In the genomic region with DNA sequence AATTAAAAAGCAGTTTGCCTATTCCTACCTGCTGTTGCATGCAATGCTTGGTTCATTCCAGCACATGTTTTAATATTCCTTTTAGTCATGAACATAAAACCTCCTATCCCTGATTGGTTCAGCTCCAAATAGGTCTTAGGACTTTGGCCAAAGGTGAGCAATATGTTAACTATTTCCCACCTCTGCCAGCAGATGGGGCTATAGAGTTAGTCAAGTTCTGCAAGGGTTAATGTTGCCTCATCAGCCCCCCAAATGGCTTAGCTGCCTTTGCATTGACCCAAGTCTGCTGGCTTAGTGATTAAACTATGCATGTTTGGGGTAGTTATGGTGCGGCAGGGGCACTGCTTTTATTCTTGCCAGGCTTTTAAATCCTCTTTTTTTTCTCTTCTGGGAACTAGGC, we compare ENCODE assay signal across 8 mouse cellular contexts.
DNase-seq lines count a peak whose midpoint lies in the region; ATAC-seq and TF ChIP-seq lines count a peak whose summit lies in the region.

No protein-coding gene starts in this region.

- no peaks in the 10 kb centered on the region for H3K9me3 ChIP-seq in stomach, postnatal 0 days (ENCODE audit: control insufficient read depth, low read length)

- peak; percentile 53 for TF ChIP-seq CTCF in gastrocnemius, adult 2 months (IDR thresholded peaks at IDR 0.05)
- peak; percentile 79 for TF ChIP-seq CTCF in stomach, postnatal 0 days (IDR thresholded peaks at IDR 0.05; ENCODE audit: low read depth)

- no peaks in the 10 kb centered on the region for H3K36me3 ChIP-seq in stomach, postnatal 0 days (ENCODE audit: control insufficient read depth, insufficient read depth, low read length)

- no peaks in the 10 kb centered on the region for H3K27me3 ChIP-seq in stomach, postnatal 0 days (ENCODE audit: control insufficient read depth, insufficient read depth, low read length)

- no peak overlapping the region for H3K4me3 ChIP-seq in gastrocnemius, adult 2 months
- no peak overlapping the region for H3K4me3 ChIP-seq in stomach, postnatal 0 days (ENCODE audit: low read depth, low read length)

- ATAC-seq in stomach, postnatal 0 days (ENCODE audit: low FRiP score, low TSS enrichment): peak; percentile 51; the same call in 1 of the 2 replicates
- no peak for ATAC-seq in cerebellum, adult (ENCODE audit: insufficient number of reproducible peaks, low FRiP score, low TSS enrichment)

- intact Hi-C loops in gastrocnemius, adult 2 months (cut with DNase I): loop anchor here (5.0 kb wide), 1 partner anchor 273 kb away; no protein-coding TSS in a partner anchor

- no peak overlapping the region for H3K27ac ChIP-seq in gastrocnemius, adult 2 months
- no peak overlapping the region for H3K27ac ChIP-seq in stomach, postnatal 0 days (replicated peaks)

- DNase-seq in gastrocnemius, adult 2 months: no peak
- no peak for DNase-seq in gastrocnemius, postnatal 10 days
- DNase-seq in 3134 (ENCODE audit: extremely low read depth, insufficient read length, low spot score) (peak; percentile 14), adipocyte (ENCODE audit: low spot score) (peak; percentile 62)
- DNase-seq in kidney, postnatal 4 days: peak; percentile 5 to 18
- peak; percentile 35 for DNase-seq in stomach, postnatal 0 days (ENCODE audit: low spot score)
- no peak for DNase-seq in cerebellum, adult 11-12 months

- 32% methylated on average over 1 of the region's 1 CpGs for WGBS in stomach, postnatal 0 days

- H3K4me2 ChIP-seq in stomach, postnatal 0 days (replicated peaks; ENCODE audit: low read depth): no peak overlapping the region

- no peak overlapping the region for H3K9ac ChIP-seq in stomach, postnatal 0 days (ENCODE audit: low read length)

- H3K4me1 ChIP-seq in stomach, postnatal 0 days (replicated peaks; ENCODE audit: control insufficient read depth, insufficient read depth): 0 out of 2 replicates have a peak, but pooled peaks cover 2% of the 10 kb centered on the region

- TF ChIP-seq EP300 in stomach, postnatal 0 days (optimal IDR thresholded peaks at IDR 0.05): no peak

Comparison
In these comparisons a context has a peak if more than half of its experiments do, and no peak if none do; other contexts are left out.
1. DNase-seq: peak in 3134 (single experiment), adipocyte (single experiment), kidney, postnatal 4 days (2 of 2) and stomach, postnatal 0 days (single experiment); none in gastrocnemius, adult 2 months (single experiment), gastrocnemius, postnatal 10 days (single experiment) and cerebellum, adult 11-12 months (single experiment).